Mouse (Mus musculus): ENCODE results near the gene Irf6.
A peak's percentile ranks its signal among the peaks of the same experiment; 100 is the strongest.

Irf6 gene

GRCm38 (mm10) chr1:193152872-193153271 lies at the start of gene Irf6:
Irf6 (plus strand) TSS chr1:193153111.
- no peak for DNase-seq

- DNase-seq = no peak
These were observed 40.8 kb upstream of the Irf6 start for GRCm38 (mm10) chr1:193112093-193112492.

GRCm38 (mm10) chr1:193122793-193123192 lies 30.1 kb upstream of the Irf6 start:
- DNase-seq = no peak

GRCm38 (mm10) chr1:193123290-193123689 lies 29.6 kb upstream of the Irf6 start:
- no peak for DNase-seq

- no peak for DNase-seq
These were observed 27.1 kb upstream of the Irf6 start for GRCm38 (mm10) chr1:193125835-193126234.

- DNase-seq = no peak
These were observed 24.9 kb upstream of the Irf6 start for GRCm38 (mm10) chr1:193128055-193128454.

- no peak for DNase-seq
These were observed 23.6 kb upstream of the Irf6 start for GRCm38 (mm10) chr1:193129321-193129720.

GRCm38 (mm10) chr1:193129786-193130455 lies 23.0 kb upstream of the Irf6 start, which contains the start of gene Diexf:
Diexf (minus strand) TSS chr1:193130272.
- peak; percentile 99 for DNase-seq

GRCm38 (mm10) chr1:193130456-193130825 lies 22.5 kb upstream of the Irf6 start:
- DNase-seq = no peak

- no peak for DNase-seq
These were observed 22.1 kb upstream of the Irf6 start for GRCm38 (mm10) chr1:193130839-193131238.

GRCm38 (mm10) chr1:193131311-193131948 lies 21.5 kb upstream of the Irf6 start:
- no peak for DNase-seq

GRCm38 (mm10) chr1:193132385-193132784 lies 20.5 kb upstream of the Irf6 start:
- no peak for DNase-seq

- DNase-seq = no peak
These were observed 19.2 kb upstream of the Irf6 start for GRCm38 (mm10) chr1:193133726-193134125.

- no peak for DNase-seq
These were observed 14.8 kb upstream of the Irf6 start for GRCm38 (mm10) chr1:193138087-193138486.

GRCm38 (mm10) chr1:193138669-193139068 lies 14.2 kb upstream of the Irf6 start:
- DNase-seq = no peak

GRCm38 (mm10) chr1:193141118-193141517 lies 11.8 kb upstream of the Irf6 start:
- no peak for DNase-seq

- no peak for DNase-seq
These were observed 10.3 kb upstream of the Irf6 start for GRCm38 (mm10) chr1:193142517-193143062.

GRCm38 (mm10) chr1:193144516-193144915 lies 8.4 kb upstream of the Irf6 start:
- no peak for DNase-seq

GRCm38 (mm10) chr1:193145101-193145500 lies 7.8 kb upstream of the Irf6 start:
- no peak for DNase-seq

- no peak for DNase-seq
These were observed 6.5 kb upstream of the Irf6 start for GRCm38 (mm10) chr1:193146416-193146815.

- no peak for DNase-seq
These were observed 3.7 kb upstream of the Irf6 start for GRCm38 (mm10) chr1:193149231-193149630.

GRCm38 (mm10) chr1:193151134-193151533 lies 1.8 kb upstream of the Irf6 start:
- no peak for DNase-seq

- no peak for DNase-seq
These were observed 650 bp downstream of the Irf6 start for GRCm38 (mm10) chr1:193153561-193153960.

Measured in right cerebral cortex, postnatal 14 days (tissue).